Mouse (Mus musculus) E14TG2a.4 (cell line): ENCODE data around the gene Axin1.

ENCODE experiments used
- CTCF ChIP-seq: conservative IDR thresholded peaks from 2 replicates; pipeline ENCODE4 v1.5.1; 2014; ENCODE audit warnings: low read length
- NANOG ChIP-seq: IDR thresholded peaks from 2 replicates; pipeline ENCODE4 v1.6.1; 2014; ENCODE audit warnings: borderline replicate concordance, low read length, mixed read lengths
- POU5F1 ChIP-seq: IDR thresholded peaks from 2 replicates; pipeline ENCODE4 v1.6.1; 2014; ENCODE audit warnings: low read length, borderline replicate concordance

- TF ChIP-seq CTCF (no peak), NANOG (no peak), POU5F1 (no peak)
Measured at GRCm38 (mm10) chr17:26239551-26239950, 101.1 kb downstream of the Axin1 start.
